Mouse (Mus musculus) ES-Bruce4 (cell line): ENCODE measurements around the gene Ubr7.

ENCODE experiments used
- CTCF ChIP-seq: IDR thresholded peaks from one replicate; pipeline ENCODE4 v1.8.1; 2011; ENCODE audit warnings: low read depth, low read length
- EP300 ChIP-seq: IDR thresholded peaks from 2 replicates; pipeline ENCODE4 v1.6.1; 2011; ENCODE audit warnings: low read depth, low read length; ENCODE audit not compliant: insufficient read depth
- POLR2A ChIP-seq: IDR thresholded peaks from one replicate; pipeline ENCODE4 v1.8.1; 2011; ENCODE audit warnings: low read length; ENCODE audit not compliant: insufficient read depth

- TF ChIP-seq EP300: no peak
- TF ChIP-seq CTCF: no peak
- TF ChIP-seq POLR2A: no peak
Measured at GRCm38 (mm10) chr12:102723861-102724260, 33.9 kb upstream of the Ubr7 start.
